Mouse (Mus musculus): ENCODE results near the gene Pcgf2.
A peak's percentile ranks its signal among the peaks of the same experiment; 100 is the strongest.

DNA sequence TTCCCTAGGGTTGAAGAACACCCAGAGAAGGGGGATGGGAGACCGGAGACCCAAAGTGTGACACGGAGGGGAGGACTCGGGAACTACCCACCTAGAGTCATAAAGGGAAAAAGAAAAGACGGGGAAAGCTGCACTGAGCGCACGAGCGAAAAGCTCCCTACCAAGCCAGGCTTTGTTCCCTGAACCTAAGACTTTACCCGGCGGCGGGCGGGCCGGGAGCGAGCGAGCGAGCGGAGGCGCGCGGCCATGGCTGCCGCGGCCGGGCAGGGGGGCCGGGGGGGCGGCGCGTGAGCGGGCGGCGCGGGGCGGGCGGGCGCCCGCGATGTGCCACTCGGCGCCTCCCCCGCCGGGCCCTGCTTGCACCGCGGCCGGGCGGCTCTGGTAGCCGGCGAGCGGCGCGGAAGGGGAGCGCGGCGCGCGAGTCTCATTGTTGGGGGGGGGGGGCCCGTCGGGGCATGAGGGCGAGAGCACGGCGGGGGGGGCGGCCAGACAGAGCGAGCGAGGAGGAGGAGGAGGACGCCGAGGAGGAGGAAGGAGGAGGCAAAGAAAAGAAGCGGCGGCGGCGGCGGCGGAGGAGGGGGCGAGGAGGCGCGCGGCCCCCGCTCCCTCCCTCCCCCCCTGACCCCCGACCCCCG is 37.3 kb downstream of the Pcgf2 start, which contains the start of gene Mllt6:
- TF ChIP-seq POLR2A (IDR thresholded peaks at IDR 0.05; ENCODE audit: insufficient read length, low read depth) = peak; percentile 50
- TF ChIP-seq POLR2AphosphoS2 (IDR thresholded peaks at IDR 0.05; ENCODE audit: insufficient read length, low read depth) = no peak
- no peak for TF ChIP-seq TCF3 (IDR thresholded peaks at IDR 0.05; ENCODE audit: insufficient read length, low read depth)
- no peak for TF ChIP-seq TCF12 (IDR thresholded peaks at IDR 0.05; ENCODE audit: insufficient read depth, poor library complexity, severe bottlenecking)
- TF ChIP-seq SRF (IDR thresholded peaks at IDR 0.05; ENCODE audit: control insufficient read depth, insufficient read length, low read depth) = no peak
- no peak for TF ChIP-seq MAX (IDR thresholded peaks at IDR 0.05; ENCODE audit: low read depth)
- no peak for TF ChIP-seq E2F4 (IDR thresholded peaks at IDR 0.05; ENCODE audit: insufficient read depth)
- no peak for TF ChIP-seq USF1 (IDR thresholded peaks at IDR 0.05; ENCODE audit: low read depth)
- TF ChIP-seq MYOD1 (IDR thresholded peaks at IDR 0.05; ENCODE audit: control insufficient read depth in 1 of 3, insufficient read length in 2 of 3, low read depth in 2 of 3) = no peak
- TF ChIP-seq MYOG (IDR thresholded peaks at IDR 0.05; ENCODE audit: control insufficient read depth in 1 of 3, insufficient read depth in 1 of 3, insufficient read length in 2 of 3, low read depth in 2 of 3) = no peak
- TF ChIP-seq REST (IDR thresholded peaks at IDR 0.05; ENCODE audit: insufficient read depth, insufficient read length) = no peak
- no peak for TF ChIP-seq CEBPB (IDR thresholded peaks at IDR 0.05; ENCODE audit: insufficient read depth, poor library complexity, severe bottlenecking)

Data from myocyte (in vitro differentiated cells).